In the genomic region with DNA sequence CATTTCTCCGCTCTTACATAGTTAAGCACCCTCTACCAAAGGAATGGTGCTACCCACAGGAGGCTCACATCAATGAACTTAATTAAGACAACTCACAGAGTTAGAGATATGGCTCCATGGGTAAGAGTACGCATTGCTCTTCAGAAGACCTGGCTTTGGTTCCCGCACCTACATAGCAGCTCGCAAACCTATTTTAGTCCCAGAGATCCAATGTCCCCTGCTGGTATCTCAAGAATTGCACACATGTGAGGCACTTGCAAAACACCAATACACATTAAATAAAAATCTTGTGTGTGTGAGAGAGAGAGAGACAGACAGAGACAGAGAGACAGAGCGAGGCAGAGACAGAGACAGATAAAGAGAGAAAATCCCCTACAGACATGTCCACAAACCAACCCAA, we compare ENCODE assay signal across 23 mouse cellular contexts. TPM values are rescaled to one million over a fixed set of nuclear protein-coding genes. Genes with fewer than 3 reads are reported as not detected.
DNase-seq lines count a peak whose midpoint lies in the region; TF ChIP-seq lines count a peak whose summit lies in the region.
"Had no signal": no experiment of that assay in that cellular context is flagged by ENCODE, and none has a peak within 500 bp of the region (broad histone marks: within the 10 kb centered on the region; RNA-seq: fewer than 3 reads in every experiment).

No protein-coding gene starts in this region.

- H3K27me3 ChIP-seq in E14TG2a.4 (ENCODE audit: insufficient read depth, low read length) (no peaks in the 10 kb centered on the region), MEL (ENCODE audit: control insufficient read depth in 1 of 2, insufficient read depth in 2 of 2, low read length in 2 of 2) (peaks cover 0 to 3% of the 10 kb centered on the region in 2 experiments; a peak in 2 of 4 replicates)
- H3K27me3 ChIP-seq: CH12.LX; embryonic facial prominence, embryonic 12.5 days; forebrain, embryonic 13.5 days; forebrain, embryonic 15.5 days; Patski had no signal

- H3K4me1 ChIP-seq in E14TG2a.4 (replicated peaks; ENCODE audit: low read depth, low read length) (peaks cover 13% of the 10 kb centered on the region), MEL (ENCODE audit: control insufficient read depth in 1 of 2, insufficient read depth in 2 of 2, low read length in 2 of 2) (no peaks in the 10 kb centered on the region)

- H3K9me3 ChIP-seq in E14TG2a.4 (ENCODE audit: low read length) = peaks cover 9% of the 10 kb centered on the region; the same call in 1 of the 2 replicates
- no peaks in the 10 kb centered on the region for H3K9me3 ChIP-seq in MEL (replicated peaks; ENCODE audit: insufficient read depth, low read length)
- H3K9me3 ChIP-seq: embryonic facial prominence, embryonic 10.5 days; embryonic facial prominence, embryonic 12.5 days; forebrain, embryonic 13.5 days; forebrain, embryonic 15.5 days; G1E had no signal

- H3K9ac ChIP-seq in MEL (ENCODE audit: control insufficient read depth, low read depth, low read length, poor library complexity, severe bottlenecking) = no peak overlapping the region
- H3K9ac ChIP-seq: embryonic facial prominence, embryonic 12.5 days; forebrain, embryonic 13.5 days; forebrain, embryonic 15.5 days; forebrain, postnatal 0 days had no signal

- no peak overlapping the region for H3K4me3 ChIP-seq in E14TG2a.4 (replicated peaks; ENCODE audit: low read length)
- no peak overlapping the region for H3K4me3 ChIP-seq in MEL (ENCODE audit: control insufficient read depth in 1 of 2, insufficient read depth in 1 of 2, low read depth in 2 of 2, low read length in 2 of 2)
- H3K4me3 ChIP-seq: embryonic facial prominence, embryonic 10.5 days; embryonic facial prominence, embryonic 12.5 days; forebrain, embryonic 13.5 days; forebrain, embryonic 15.5 days had no signal

- TF ChIP-seq EP300 in MEL (IDR thresholded peaks at IDR 0.05; ENCODE audit: low read depth in 1 of 2, low read length in 2 of 2) = no peak

- TF ChIP-seq POLR2A in MEL (IDR thresholded peaks at IDR 0.05; ENCODE audit: control insufficient read depth in 1 of 2, insufficient read depth in 1 of 2, low read depth in 1 of 2, low read length in 2 of 2, poor library complexity in 1 of 2) = no peak

- no peaks in the 10 kb centered on the region for H3K36me3 ChIP-seq in E14TG2a.4 (ENCODE audit: insufficient read depth, low read length)
- no peaks in the 10 kb centered on the region for H3K36me3 ChIP-seq in MEL (ENCODE audit: control insufficient read depth in 1 of 2, insufficient read depth in 2 of 2, low read length in 2 of 2)
- H3K36me3 ChIP-seq: embryonic facial prominence, embryonic 10.5 days; embryonic facial prominence, embryonic 12.5 days; forebrain, embryonic 15.5 days; G1E had no signal

- TF ChIP-seq RAD21 in MEL (IDR thresholded peaks at IDR 0.05; ENCODE audit: low read depth, low read length) = no peak; the same call in none of the 2 replicates

- no peak overlapping the region for H3K27ac ChIP-seq in MEL (ENCODE audit: control insufficient read depth, low read depth, low read length)
- H3K27ac ChIP-seq: embryonic facial prominence, embryonic 10.5 days; embryonic facial prominence, embryonic 12.5 days; forebrain, embryonic 13.5 days; forebrain, embryonic 15.5 days had no signal

- no peaks in the 10 kb centered on the region for H3K79me2 ChIP-seq in MEL (ENCODE audit: control insufficient read depth, insufficient read depth, low read length, poor library complexity)

- TF ChIP-seq CTCF in E14TG2a.4 (conservative IDR thresholded peaks at IDR 0.05; ENCODE audit: low read length) = peak; percentile 17; the same call in 1 of the 2 replicates
- peak in 1 of 3 experiments; percentile 22; a peak in 1 of 6 replicates for TF ChIP-seq CTCF in MEL (IDR thresholded peaks at IDR 0.05 in 2 of 3, conservative IDR thresholded peaks at IDR 0.05 in 1 of 3; ENCODE audit: control insufficient read depth in 1 of 3, insufficient read depth in 1 of 3, low read depth in 2 of 3, low read length in 3 of 3, poor library complexity in 1 of 3, severe bottlenecking in 1 of 3)

- DNase-seq in MEL (ENCODE audit: low read depth, low spot score) = peak; percentile 20
- peak; percentile 73 for DNase-seq in R1 (ENCODE audit: low read depth, low spot score)
- no peak for DNase-seq in lung, adult 18-20 months
- no peak for DNase-seq in heart, adult 11 months
- DNase-seq in lung, postnatal 4 days = no peak
- DNase-seq in adrenal gland, postnatal 14 days = no peak
- DNase-seq: adrenal gland, adult 8-10 months; adrenal gland, postnatal 25 days; B cell, adult 2 months; cerebellum, adult 11 months; cerebellum, adult 18-20 months; cerebellum, adult 8-10 months; cerebellum, postnatal 10 days; cerebellum, postnatal 25 days; forebrain, postnatal 0 days had no signal

TF ChIP-seq in MEL, 35 proteins besides CTCF, POLR2A, EP300 and RAD21:
- TF ChIP-seq POLR2AphosphoS2 (IDR thresholded peaks at IDR 0.05; ENCODE audit: low read length) (no peak), CHD1 (IDR thresholded peaks at IDR 0.05; ENCODE audit: low read depth, low read length) (no peak), ZC3H11A (IDR thresholded peaks at IDR 0.05; ENCODE audit: low read depth, low read length) (no peak), MAZ (IDR thresholded peaks at IDR 0.05; ENCODE audit: low read depth, low read length) (no peak), BHLHE40 (IDR thresholded peaks at IDR 0.05; ENCODE audit: borderline replicate concordance, low read depth, low read length) (no peak), ZKSCAN1 (IDR thresholded peaks at IDR 0.05; ENCODE audit: low read depth, low read length) (no peak), ETS1 (IDR thresholded peaks at IDR 0.05; ENCODE audit: low read depth, low read length) (no peak), POLR2AphosphoS5 (IDR thresholded peaks at IDR 0.05; ENCODE audit: borderline replicate concordance, low read depth, low read length) (no peak), E2F4 (IDR thresholded peaks at IDR 0.05; ENCODE audit: borderline replicate concordance, low read depth, low read length) (no peak), ZNF384 (IDR thresholded peaks at IDR 0.05; ENCODE audit: low read depth, low read length) (no peak), MEF2A (IDR thresholded peaks at IDR 0.05; ENCODE audit: extremely low read depth, insufficient replicate concordance, low read depth, low read length, poor library complexity, severe bottlenecking) (no peak), UBTF (IDR thresholded peaks at IDR 0.05; ENCODE audit: borderline replicate concordance, insufficient read depth, low read depth, low read length) (no peak), ELF1 (IDR thresholded peaks at IDR 0.05; ENCODE audit: low read depth, low read length) (no peak), SMC3 (IDR thresholded peaks at IDR 0.05; ENCODE audit: low read depth, low read length) (no peak; the same call in 1 of the 2 replicates), KAT2A (conservative IDR thresholded peaks at IDR 0.05; ENCODE audit: low read depth, low read length) (no peak), HCFC1 (IDR thresholded peaks at IDR 0.05; ENCODE audit: low read depth, low read length) (no peak), USF2 (IDR thresholded peaks at IDR 0.05; ENCODE audit: borderline replicate concordance in 1 of 2, insufficient read depth in 1 of 2, low read depth in 1 of 2, low read length in 2 of 2) (no peak)

RNA-seq across cellular contexts. Expression of a gene that starts 21.9 kb away (rescaled TPM):
- not detected in 2 replicates for total RNA-seq in MEL (2012; rRNA removed)
- not detected for polyA plus RNA-seq in MEL (2012; ENCODE audit: insufficient read depth in 1 of 2, insufficient read length in 2 of 2, low read depth in 1 of 2, low replicate concordance in 2 of 2, missing spikeins in 1 of 2)
- 0.23 and 0.30 TPM in 2 replicates for total RNA-seq in adrenal gland, postnatal 14 days (2021)
- total RNA-seq: CH12.LX had no signal
- polyA plus RNA-seq: G1E had no signal

Comparison
In these comparisons a context has a peak if more than half of its experiments do, and no peak if none do; other contexts are left out.
1. DNase-seq: peak in MEL (single experiment) and R1 (single experiment); none in lung, adult 18-20 months (0 of 2), heart, adult 11 months (single experiment), lung, postnatal 4 days (0 of 2) and adrenal gland, postnatal 14 days (single experiment).